Mouse (Mus musculus): ENCODE results near the gene Plbd2. TPM values are rescaled to one million over a fixed set of nuclear protein-coding genes. Genes with fewer than 3 reads are reported as not detected.

Plbd2 gene
- polyA plus RNA-seq, 1 experiment from 2014 or later = 22.1 TPM

GRCm38 (mm10) chr5:120439887-120440670, 63.3 kb downstream of the Plbd2 start:
- peak; percentile 61 for DNase-seq (ENCODE audit: low spot score)
- Histone ChIP-seq H3K4me2 (replicated peaks; ENCODE audit: low read depth, low read length) (peak overlapping the region; percentile 49), H3K9me3 (ENCODE audit: control insufficient read depth, low read length) (no peaks in the 10 kb centered on the region), H3K27me3 (ENCODE audit: control insufficient read depth, insufficient read depth, low read length) (peaks cover 47% of the 10 kb centered on the region), H3K4me1 (replicated peaks; ENCODE audit: control insufficient read depth, insufficient read depth, low read length) (peaks cover 18% of the 10 kb centered on the region), H3K4me3 (ENCODE audit: low read depth, low read length) (peak overlapping the region; percentile 54), H3K27ac (ENCODE audit: low read depth, low read length) (peak overlapping the region; percentile 91), H3K36me3 (ENCODE audit: control insufficient read depth, insufficient read depth, low read length) (no peaks in the 10 kb centered on the region), H3K9ac (ENCODE audit: low read depth, low read length) (peak overlapping the region; percentile 73)
- WGBS = under 1% methylated on average over 61 of the region's 61 CpGs
- no peak for ATAC-seq (ENCODE audit: low FRiP score)

GRCm38 (mm10) chr5:120438991-120439710, 64.3 kb downstream of the Plbd2 start:
- no peak for DNase-seq (ENCODE audit: low spot score)
- H3K27ac ChIP-seq (ENCODE audit: low read depth, low read length) = peak overlapping the region; percentile 91
- peaks cover 56% of the 10 kb centered on the region for H3K27me3 ChIP-seq (ENCODE audit: control insufficient read depth, insufficient read depth, low read length)
- peak overlapping the region; percentile 73 for H3K9ac ChIP-seq (ENCODE audit: low read depth, low read length)
- peak overlapping the region; percentile 49 for H3K4me2 ChIP-seq (replicated peaks; ENCODE audit: low read depth, low read length)
- no peaks in the 10 kb centered on the region for H3K36me3 ChIP-seq (ENCODE audit: control insufficient read depth, insufficient read depth, low read length)
- H3K4me1 ChIP-seq (replicated peaks; ENCODE audit: control insufficient read depth, insufficient read depth, low read length) = peaks cover 18% of the 10 kb centered on the region
- no peaks in the 10 kb centered on the region for H3K9me3 ChIP-seq (ENCODE audit: control insufficient read depth, low read length)
- 1% methylated on average over 27 of the region's 27 CpGs for WGBS
- no peak for ATAC-seq (ENCODE audit: low FRiP score)
- peak overlapping the region; percentile 54 for H3K4me3 ChIP-seq (ENCODE audit: low read depth, low read length)

- Histone ChIP-seq H3K9ac (ENCODE audit: low read depth, low read length) (peak overlapping the region; percentile 73), H3K4me1 (replicated peaks; ENCODE audit: control insufficient read depth, insufficient read depth, low read length) (peaks cover 18% of the 10 kb centered on the region), H3K4me2 (replicated peaks; ENCODE audit: low read depth, low read length) (peak overlapping the region; percentile 71), H3K27ac (ENCODE audit: low read depth, low read length) (peak overlapping the region; percentile 91), H3K4me3 (ENCODE audit: low read depth, low read length) (peak overlapping the region; percentile 54), H3K36me3 (ENCODE audit: control insufficient read depth, insufficient read depth, low read length) (no peaks in the 10 kb centered on the region), H3K27me3 (ENCODE audit: control insufficient read depth, insufficient read depth, low read length) (peaks cover 62% of the 10 kb centered on the region), H3K9me3 (ENCODE audit: control insufficient read depth, low read length) (no peaks in the 10 kb centered on the region)
- under 1% methylated on average over 13 of the region's 13 CpGs for WGBS
- DNase-seq (ENCODE audit: low spot score) (peak; percentile 52), ATAC-seq (ENCODE audit: low FRiP score) (no peak)
Measured at GRCm38 (mm10) chr5:120438469-120438868, 65.0 kb downstream of the Plbd2 start.

GRCm38 (mm10) chr5:120437986-120438385, 65.4 kb downstream of the Plbd2 start:
- Histone ChIP-seq H3K4me3 (ENCODE audit: low read depth, low read length) (peak overlapping the region; percentile 54), H3K9ac (ENCODE audit: low read depth, low read length) (peak overlapping the region; percentile 73), H3K27me3 (ENCODE audit: control insufficient read depth, insufficient read depth, low read length) (peaks cover 67% of the 10 kb centered on the region), H3K36me3 (ENCODE audit: control insufficient read depth, insufficient read depth, low read length) (no peaks in the 10 kb centered on the region), H3K27ac (ENCODE audit: low read depth, low read length) (peak overlapping the region; percentile 91), H3K4me1 (replicated peaks; ENCODE audit: control insufficient read depth, insufficient read depth, low read length) (peaks cover 18% of the 10 kb centered on the region), H3K9me3 (ENCODE audit: control insufficient read depth, low read length) (no peaks in the 10 kb centered on the region), H3K4me2 (replicated peaks; ENCODE audit: low read depth, low read length) (peak overlapping the region; percentile 71)
- peak; percentile 20; the same call in 1 of the 2 replicates for ATAC-seq (ENCODE audit: low FRiP score)
- DNase-seq (ENCODE audit: low spot score) = peak; percentile 80
- 2% methylated on average over 27 of the region's 33 CpGs for WGBS

- Histone ChIP-seq H3K27me3 (ENCODE audit: control insufficient read depth, insufficient read depth, low read length) (peaks cover 71% of the 10 kb centered on the region), H3K4me2 (replicated peaks; ENCODE audit: low read depth, low read length) (peak overlapping the region; percentile 71), H3K27ac (ENCODE audit: low read depth, low read length) (peak overlapping the region; percentile 91), H3K4me3 (ENCODE audit: low read depth, low read length) (peak overlapping the region; percentile 54), H3K9ac (ENCODE audit: low read depth, low read length) (peak overlapping the region; percentile 73), H3K9me3 (ENCODE audit: control insufficient read depth, low read length) (no peaks in the 10 kb centered on the region), H3K4me1 (replicated peaks; ENCODE audit: control insufficient read depth, insufficient read depth, low read length) (peaks cover 18% of the 10 kb centered on the region), H3K36me3 (ENCODE audit: control insufficient read depth, insufficient read depth, low read length) (no peaks in the 10 kb centered on the region)
- 1% methylated on average over 16 of the region's 17 CpGs for WGBS
- DNase-seq (ENCODE audit: low spot score) (peak; percentile 46), ATAC-seq (ENCODE audit: low FRiP score) (no peak)
Measured at GRCm38 (mm10) chr5:120437539-120437938, 65.9 kb downstream of the Plbd2 start.

GRCm38 (mm10) chr5:120436885-120437495, 66.4 kb downstream of the Plbd2 start:
- H3K36me3 ChIP-seq (ENCODE audit: control insufficient read depth, insufficient read depth, low read length) = no peaks in the 10 kb centered on the region
- peak overlapping the region; percentile 73 for H3K9ac ChIP-seq (ENCODE audit: low read depth, low read length)
- H3K27ac ChIP-seq (ENCODE audit: low read depth, low read length) = peak overlapping the region; percentile 91
- no peak for ATAC-seq (ENCODE audit: low FRiP score)
- peaks cover 77% of the 10 kb centered on the region for H3K27me3 ChIP-seq (ENCODE audit: control insufficient read depth, insufficient read depth, low read length)
- H3K9me3 ChIP-seq (ENCODE audit: control insufficient read depth, low read length) = no peaks in the 10 kb centered on the region
- peaks cover 18% of the 10 kb centered on the region for H3K4me1 ChIP-seq (replicated peaks; ENCODE audit: control insufficient read depth, insufficient read depth, low read length)
- peak; percentile 65 for DNase-seq (ENCODE audit: low spot score)
- 0% methylated on average over 18 of the region's 18 CpGs for WGBS
- peak overlapping the region; percentile 71 for H3K4me2 ChIP-seq (replicated peaks; ENCODE audit: low read depth, low read length)
- H3K4me3 ChIP-seq (ENCODE audit: low read depth, low read length) = peak overlapping the region; percentile 54

- Histone ChIP-seq H3K4me3 (ENCODE audit: low read depth, low read length) (peak overlapping the region; percentile 54), H3K4me2 (replicated peaks; ENCODE audit: low read depth, low read length) (peak overlapping the region; percentile 71), H3K9me3 (ENCODE audit: control insufficient read depth, low read length) (no peaks in the 10 kb centered on the region), H3K9ac (ENCODE audit: low read depth, low read length) (peak overlapping the region; percentile 73), H3K36me3 (ENCODE audit: control insufficient read depth, insufficient read depth, low read length) (no peaks in the 10 kb centered on the region), H3K27me3 (ENCODE audit: control insufficient read depth, insufficient read depth, low read length) (peaks cover 87% of the 10 kb centered on the region), H3K4me1 (replicated peaks; ENCODE audit: control insufficient read depth, insufficient read depth, low read length) (peaks cover 18% of the 10 kb centered on the region), H3K27ac (ENCODE audit: low read depth, low read length) (peak overlapping the region; percentile 91)
- WGBS = 0% methylated on average over 46 of the region's 47 CpGs
- DNase-seq (ENCODE audit: low spot score) (peak; percentile 70), ATAC-seq (ENCODE audit: low FRiP score) (no peak)
Measured at GRCm38 (mm10) chr5:120435731-120436501, 67.5 kb downstream of the Plbd2 start.
